Mouse (Mus musculus): ENCODE measurements at regions not wholly inside any gene's neighbourhood (a gene's known extent, or its start where the extent isn't known, plus 50 kb on each side); places are given as distances from the start of the nearest gene placed in this dataset.

- no peak for DNase-seq (ENCODE audit: low spot score in 2 of 2)
Measured at GRCm38 (mm10) chr4:106157451-106158179, 158.4 kb upstream of the Usp24 start.

GRCm38 (mm10) chr4:106161592-106161991, 154.4 kb upstream of the Usp24 start:
- no peak for DNase-seq (ENCODE audit: low spot score in 2 of 2)

GRCm38 (mm10) chr4:106162551-106162950, 153.5 kb upstream of the Usp24 start:
- no peak for DNase-seq (ENCODE audit: low spot score in 2 of 2)

- no peak for DNase-seq (ENCODE audit: low spot score in 2 of 2)
Measured at GRCm38 (mm10) chr4:106163220-106163619, 152.8 kb upstream of the Usp24 start.

GRCm38 (mm10) chr4:106167716-106168115, 148.3 kb upstream of the Usp24 start:
- no peak for DNase-seq (ENCODE audit: low spot score in 2 of 2)

- no peak for DNase-seq (ENCODE audit: low spot score in 2 of 2)
Measured at GRCm38 (mm10) chr4:106168741-106169140, 147.3 kb upstream of the Usp24 start.

GRCm38 (mm10) chr4:106169466-106169865, 146.5 kb upstream of the Usp24 start:
- DNase-seq (ENCODE audit: low spot score in 2 of 2), result no peak

GRCm38 (mm10) chr4:106170731-106171130, 145.3 kb upstream of the Usp24 start:
- DNase-seq (ENCODE audit: low spot score in 2 of 2), result no peak

- DNase-seq (ENCODE audit: low spot score in 2 of 2), result no peak
Measured at GRCm38 (mm10) chr4:106175352-106175751, 140.7 kb upstream of the Usp24 start.

GRCm38 (mm10) chr4:106185745-106186501, 130.1 kb upstream of the Usp24 start:
- DNase-seq (ENCODE audit: low spot score in 2 of 2), result no peak

GRCm38 (mm10) chr4:106186684-106187083, 129.3 kb upstream of the Usp24 start:
- DNase-seq (ENCODE audit: low spot score in 2 of 2), result no peak

GRCm38 (mm10) chr4:106190248-106190647, 125.8 kb upstream of the Usp24 start:
- DNase-seq (ENCODE audit: low spot score in 2 of 2), result no peak

- no peak for DNase-seq (ENCODE audit: low spot score in 2 of 2)
Measured at GRCm38 (mm10) chr4:106191331-106191730, 124.7 kb upstream of the Usp24 start.

GRCm38 (mm10) chr4:106191843-106192242, 124.2 kb upstream of the Usp24 start:
- DNase-seq (ENCODE audit: low spot score in 2 of 2), result no peak

- no peak for DNase-seq (ENCODE audit: low spot score in 2 of 2)
Measured at GRCm38 (mm10) chr4:106193204-106193945, 122.6 kb upstream of the Usp24 start.

- no peak for DNase-seq (ENCODE audit: low spot score in 2 of 2)
Measured at GRCm38 (mm10) chr4:106195497-106196166, 120.4 kb upstream of the Usp24 start.

GRCm38 (mm10) chr4:106199833-106200232, 116.2 kb upstream of the Usp24 start:
- DNase-seq (ENCODE audit: low spot score in 2 of 2), result no peak

- DNase-seq (ENCODE audit: low spot score in 2 of 2), result no peak
Measured at GRCm38 (mm10) chr4:106200241-106200640, 115.8 kb upstream of the Usp24 start.

GRCm38 (mm10) chr4:106202554-106202953, 113.5 kb upstream of the Usp24 start:
- no peak for DNase-seq (ENCODE audit: low spot score in 2 of 2)

GRCm38 (mm10) chr4:106205200-106205599, 110.8 kb upstream of the Usp24 start:
- no peak for DNase-seq (ENCODE audit: low spot score in 2 of 2)

GRCm38 (mm10) chr4:106206023-106206422, 110.0 kb upstream of the Usp24 start:
- DNase-seq (ENCODE audit: low spot score in 2 of 2), result no peak
